Comparison of ENCODE assay signal across 28 mouse cellular contexts in the genomic region with DNA sequence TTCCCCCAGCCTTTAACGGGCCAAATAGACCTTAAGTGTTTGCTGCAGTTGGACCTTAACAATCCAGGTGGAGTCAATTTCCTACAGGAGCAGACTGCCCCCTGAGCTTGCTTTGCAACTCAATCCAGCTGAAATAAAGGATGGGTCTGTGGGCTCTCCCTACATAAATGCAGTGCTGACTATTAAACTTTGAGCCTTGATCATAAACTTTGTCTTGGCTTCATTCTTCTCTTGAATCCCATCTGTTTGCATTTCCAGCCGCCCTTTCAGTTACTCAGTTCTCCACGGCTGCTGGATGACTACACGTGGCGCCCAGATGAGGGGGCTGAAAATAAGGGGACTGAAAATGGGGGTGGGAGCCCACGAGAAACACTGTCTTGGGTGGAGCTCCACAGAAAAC. TPM values are rescaled to one million over a fixed set of nuclear protein-coding genes. Genes with fewer than 3 reads are reported as not detected.
"Had no signal": no experiment of that assay in that cellular context is flagged by ENCODE, and none has a peak within 500 bp of the region (broad histone marks: within the 10 kb centered on the region; RNA-seq: fewer than 3 reads in every experiment).

No protein-coding gene starts in this region.

- H3K4me3 ChIP-seq: lung, embryonic 15.5 days; megakaryocyte, embryonic 14.5 days; myocyte; neural tube, embryonic 13.5 days; neural tube, embryonic 15.5 days had no signal

- H3K36me3 ChIP-seq: lung, embryonic 15.5 days; neural tube, embryonic 13.5 days; neural tube, embryonic 15.5 days had no signal

- H3K9me3 ChIP-seq: lung, embryonic 15.5 days; neural tube, embryonic 15.5 days had no signal

- H3K27ac ChIP-seq: lung, embryonic 15.5 days; macrophage; neural tube, embryonic 13.5 days; neural tube, embryonic 15.5 days had no signal

- H3K4me1 ChIP-seq: lung, embryonic 15.5 days; neural tube, embryonic 13.5 days; neural tube, embryonic 15.5 days had no signal

- H3K9ac ChIP-seq: liver, postnatal 0 days; lung, embryonic 15.5 days; neural tube, embryonic 13.5 days; neural tube, embryonic 15.5 days had no signal

- DNase-seq: liver, postnatal 0 days; lung, adult 2 months; lung, postnatal 14 days; lung, postnatal 36 days; midbrain, embryonic 14.5 days; retina, postnatal 1 day; right cerebral cortex, adult 18-20 months; right cerebral cortex, postnatal 25 days; right cerebral cortex, postnatal 4 days; spleen, adult 18-20 months; thymus, adult 18-20 months; thymus, postnatal 25 days; thymus, postnatal 4 days had no signal

- ATAC-seq: liver, postnatal 0 days; lung, postnatal 0 days; midbrain, embryonic 16.5 days had no signal

- H3K27me3 ChIP-seq: lung, embryonic 15.5 days; neural tube, embryonic 13.5 days; neural tube, embryonic 15.5 days had no signal

- H3K4me2 ChIP-seq: lung, embryonic 15.5 days; midbrain, embryonic 11.5 days; neural tube, embryonic 13.5 days; neural tube, embryonic 15.5 days had no signal

RNA-seq across cellular contexts. Expression of gene Slc22a16, which starts 28.8 kb away (rescaled TPM):
- total RNA-seq: megakaryocyte progenitor cell, adult 5-6 weeks had no signal
- polyA plus RNA-seq: liver, postnatal 0 days; lung, adult 2 months; lung, embryonic 15.5 days; lung, postnatal 0 days; macrophage; midbrain, embryonic 11.5 days; midbrain, embryonic 14.5 days; midbrain, embryonic 16.5 days; myocyte; neural tube, embryonic 11.5 days; neural tube, embryonic 13.5 days; neural tube, embryonic 15.5 days; small intestine, adult 2 months; stomach, embryonic 14.5 days; stomach, embryonic 16.5 days; urinary bladder, adult 2 months had no signal
